Mouse (Mus musculus): ENCODE results near the gene Klra4. TPM values are rescaled to one million over a fixed set of nuclear protein-coding genes. Genes with fewer than 3 reads are reported as not detected.
"Not testable (repeated sequence)": the region's sequence is repeated elsewhere in the genome, so short reads cannot be mapped to it uniquely, and the experiment has no call there.

Klra4 gene
- not detected in 2 replicates for total RNA-seq (2021)
- long read RNA-seq = 0 reads

DNA sequence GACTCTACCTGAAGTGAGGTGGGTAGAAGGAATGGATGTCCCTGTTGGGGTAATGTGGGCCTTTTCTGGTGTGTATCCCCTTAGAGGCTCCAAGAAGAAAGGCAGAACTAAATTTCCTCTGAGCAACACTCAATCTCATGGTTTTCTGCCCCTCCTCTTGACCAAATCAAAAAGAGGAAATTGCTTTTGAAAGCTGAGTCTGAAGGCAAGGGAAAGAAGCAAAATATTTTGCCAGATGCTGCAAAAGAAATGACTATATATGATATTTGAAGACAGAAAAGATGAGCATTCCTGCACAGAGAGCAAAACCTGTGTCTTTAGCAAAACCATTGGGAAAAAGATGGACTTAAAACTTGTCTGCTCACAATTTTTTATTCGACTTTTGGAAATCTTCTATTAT, at the start of gene Klra4:
Gene Klra4 (minus strand): TSS at position 101 of the 400 bp plus-strand sequence.
- not testable (repeated sequence) for DNase-seq

DNA sequence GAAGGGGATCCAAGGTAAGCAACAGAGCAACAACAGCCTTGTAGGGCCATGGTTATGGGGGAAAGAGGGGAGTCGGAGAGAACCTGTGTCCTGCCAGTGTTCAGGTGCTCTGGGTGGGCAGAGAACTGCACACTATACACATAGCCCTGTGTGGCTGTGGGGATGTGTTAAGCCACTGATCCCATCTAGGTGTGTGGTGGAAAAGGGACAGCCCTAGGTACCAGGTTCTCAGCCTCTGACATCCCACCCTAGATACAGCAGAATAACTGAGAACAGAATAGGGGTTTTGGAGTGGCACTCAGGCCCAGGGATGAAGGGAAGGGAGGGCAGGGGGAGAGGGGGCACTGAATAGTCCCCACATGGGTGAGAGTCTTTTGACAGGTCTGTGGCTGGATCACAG, 43.4 kb upstream of the Klra4 start:
- DNase-seq = no peak

DNA sequence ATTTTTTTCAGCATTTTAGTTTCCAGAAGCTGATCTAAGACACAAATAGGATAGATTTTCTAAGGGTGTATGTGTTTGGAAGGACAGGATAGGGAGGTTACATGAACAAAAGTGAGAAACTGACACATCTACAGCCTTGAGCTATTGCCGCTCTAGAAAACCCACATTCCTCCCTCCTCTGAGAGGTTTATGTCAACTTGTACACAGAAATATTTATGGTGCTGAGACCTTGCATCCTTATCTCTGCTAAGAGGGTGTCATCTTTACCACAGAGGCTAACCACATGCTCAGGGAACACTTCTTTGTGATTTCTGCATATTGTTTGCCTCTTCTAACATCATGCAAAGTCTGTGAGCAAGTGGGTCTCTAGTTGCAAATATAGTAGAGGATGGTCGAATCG, 35.7 kb upstream of the Klra4 start:
- not testable (repeated sequence) for DNase-seq

DNA sequence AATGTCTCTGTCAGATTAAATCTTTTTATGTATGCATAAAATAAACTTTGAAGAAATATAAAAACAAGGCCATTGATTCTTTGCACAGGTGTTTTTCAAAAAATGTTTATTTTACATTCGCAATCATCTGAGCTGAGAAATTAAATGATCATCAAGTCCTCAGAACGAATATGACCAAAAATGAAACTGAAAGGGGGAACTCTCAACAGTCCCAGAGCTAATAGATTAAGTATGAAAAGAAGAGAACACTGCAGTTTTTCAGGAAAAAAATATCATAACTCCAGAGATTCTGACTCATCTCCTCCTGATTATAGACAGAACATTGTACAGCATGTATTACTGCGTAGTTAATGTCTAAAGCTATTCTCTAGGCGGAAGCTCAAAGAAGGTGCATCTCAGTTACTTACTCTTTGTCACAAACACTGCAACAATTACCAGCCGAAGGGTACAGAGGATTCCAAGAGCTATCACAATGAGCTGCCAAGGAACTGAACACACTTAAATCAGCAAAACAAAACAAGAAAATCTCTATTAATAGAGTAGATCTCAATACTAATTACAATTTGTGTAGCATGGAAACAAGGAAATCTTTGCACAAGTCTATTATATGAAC, 25.4 kb upstream of the Klra4 start:
- no peak for DNase-seq

DNA sequence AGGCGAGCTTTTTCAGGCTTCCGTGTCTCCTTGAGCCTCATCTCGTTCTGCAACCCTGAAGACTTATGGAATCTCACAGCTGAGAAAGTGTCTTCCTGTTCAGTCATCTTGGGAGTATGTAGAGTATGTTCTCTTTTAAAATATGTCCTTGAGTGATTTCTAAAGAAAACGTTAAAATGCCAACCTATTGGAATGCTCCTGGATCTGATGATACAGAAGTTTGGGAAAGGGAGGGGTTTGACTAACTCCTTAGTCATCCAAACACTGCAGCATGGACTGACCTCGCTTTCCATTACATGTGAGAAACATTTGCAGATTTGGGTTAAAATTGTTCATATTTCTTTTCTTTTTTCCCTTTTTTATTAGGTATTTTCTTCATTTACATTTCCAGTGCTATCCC, 1.9 kb downstream of the Klra4 start:
- DNase-seq = no peak

DNA sequence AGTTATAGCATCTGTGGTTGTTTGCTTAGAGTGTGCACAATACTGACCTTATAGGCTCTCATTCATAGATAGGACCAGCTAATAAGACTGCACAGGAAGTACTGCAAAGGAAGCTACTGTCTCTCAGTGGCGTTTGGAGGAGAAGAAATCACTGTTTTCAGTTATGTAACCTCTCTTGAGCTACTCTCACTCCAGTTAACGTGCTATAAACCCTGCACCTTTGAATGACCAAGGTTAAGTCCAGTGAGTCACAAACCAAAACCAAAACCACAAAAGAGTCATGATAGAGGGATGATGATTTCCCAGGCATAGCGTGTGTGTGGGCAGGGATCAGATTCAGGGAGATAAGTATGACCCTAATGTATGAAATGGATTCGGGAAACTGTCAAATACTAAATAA, 31.9 kb downstream of the Klra4 start:
- DNase-seq = not testable (repeated sequence)

DNA sequence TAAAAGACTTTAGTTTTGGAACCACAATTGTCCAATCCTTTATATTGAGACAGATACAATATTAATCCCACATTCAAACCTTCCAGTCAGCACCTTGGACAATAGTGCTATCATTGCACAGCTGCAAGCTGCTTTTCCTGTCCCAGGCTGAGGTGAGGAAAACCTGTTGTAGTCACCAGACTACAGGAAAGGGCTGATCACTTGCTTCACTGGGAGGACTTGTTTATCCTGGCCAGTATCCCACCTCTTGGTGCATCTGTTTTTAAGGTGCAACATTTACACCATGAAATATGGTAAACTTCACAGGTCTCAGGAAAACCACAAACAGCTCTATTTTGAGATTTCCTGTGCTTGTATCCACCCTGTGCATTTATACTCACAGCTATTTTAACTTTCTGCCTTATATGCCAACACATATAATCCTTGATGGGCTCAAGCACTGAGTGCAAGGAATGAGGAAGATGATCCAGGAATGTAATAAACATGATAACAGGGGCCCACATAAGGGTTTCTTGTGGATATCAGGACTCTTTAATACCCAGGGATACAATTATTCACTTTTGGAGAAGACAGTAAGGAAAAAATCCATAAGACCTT, 35.5 kb downstream of the Klra4 start:
- DNase-seq = not testable (repeated sequence)

DNA sequence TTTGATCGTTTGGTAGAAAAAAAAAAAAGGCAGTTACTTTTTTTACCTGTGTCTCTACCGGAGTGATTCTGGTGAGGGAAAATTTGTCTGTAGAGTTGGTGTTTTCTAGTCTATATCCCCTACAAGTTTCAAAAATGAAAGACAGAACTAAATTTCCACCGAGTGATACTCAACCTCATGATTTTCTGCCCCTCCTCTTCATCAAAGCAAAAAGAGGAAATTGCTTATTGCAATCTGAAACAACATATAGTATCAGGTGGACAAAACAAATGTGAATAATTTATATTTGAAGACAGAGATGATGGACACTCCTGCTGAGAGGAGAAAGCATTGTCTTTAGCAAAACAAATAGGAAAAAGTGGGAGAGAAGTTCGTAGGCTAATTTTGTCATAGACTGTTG, 40.2 kb downstream of the Klra4 start, which contains the start of gene Klra6:
Gene Klra6 (minus strand): TSS at position 101 of the 400 bp plus-strand sequence.
- DNase-seq = no peak

Other genes with a start within 250 kb of the Klra4 start
- not detected in 2 replicates for gene Gm17631, start 204.6 kb downstream of the Klra4 start, total RNA-seq (2021)
- not detected in 2 replicates for gene Klra17, start 190.6 kb downstream of the Klra4 start, total RNA-seq (2021)
- not detected in 2 replicates for gene Klra5, start 149.6 kb downstream of the Klra4 start, total RNA-seq (2021)
- not detected in 2 replicates for gene Klra6, start 40.3 kb downstream of the Klra4 start, total RNA-seq (2021)
- not detected in 2 replicates for gene Klra8, start 62.6 kb upstream of the Klra4 start, total RNA-seq (2021)
- not detected in 2 replicates for gene Klra9, start 125.8 kb upstream of the Klra4 start, total RNA-seq (2021)
- gene Klra7, start 166.1 kb upstream of the Klra4 start, total RNA-seq (2021) = not detected in 2 replicates
- not detected in 2 replicates for gene Klra10, start 214.7 kb upstream of the Klra4 start, total RNA-seq (2021)